Mouse (Mus musculus) testis, adult 2 months (tissue): ENCODE results near the gene Hhatl. TPM values are rescaled to one million over a fixed set of nuclear protein-coding genes. Genes with fewer than 3 reads are reported as not detected.
A peak's percentile ranks its signal among the peaks of the same experiment; 100 is the strongest.

Experiments
- H3K27ac ChIP-seq: fragments of 200-500 bp; 2 replicates; pipeline ENCODE4 v1.5.1; 2012; ENCODE audit warnings: low read depth, low read length; ENCODE audit not compliant: control insufficient read depth, insufficient read depth
- H3K27me3 ChIP-seq: fragments of 200-500 bp; 2 replicates; pipeline ENCODE4 v1.6.1; 2012; ENCODE audit warnings: mild to moderate bottlenecking, low read length, moderate library complexity; ENCODE audit not compliant: control insufficient read depth, insufficient read depth
- H3K36me3 ChIP-seq: fragments of 200-500 bp; 2 replicates; pipeline ENCODE4 v1.6.1; 2012; ENCODE audit warnings: mild to moderate bottlenecking, low read length; ENCODE audit not compliant: control insufficient read depth, insufficient read depth
- H3K4me1 ChIP-seq: fragments of 200-500 bp; 2 replicates; pipeline ENCODE4 v1.6.1; 2012; ENCODE audit warnings: low read length; ENCODE audit not compliant: control insufficient read depth, insufficient read depth
- H3K4me3 ChIP-seq: fragments of 200-500 bp; 2 replicates; pipeline ENCODE4 v1.5.1; 2012; ENCODE audit warnings: low read depth, mild to moderate bottlenecking, low read length, moderate library complexity, mixed read lengths; ENCODE audit not compliant: control insufficient read depth
- CTCF ChIP-seq: fragments of 200-500 bp; IDR thresholded peaks from 2 replicates; pipeline ENCODE4 v1.5.1; 2012; ENCODE audit warnings: low read depth, mild to moderate bottlenecking, inconsistent platforms, low read length, moderate library complexity; ENCODE audit not compliant: control insufficient read depth, insufficient read depth, insufficient replicate concordance
- POLR2A ChIP-seq: fragments of 200-500 bp; IDR thresholded peaks from 2 replicates; pipeline ENCODE4 v1.6.1; 2012; ENCODE audit warnings: low read depth, mild to moderate bottlenecking, inconsistent platforms, low read length, moderate library complexity; ENCODE audit not compliant: control insufficient read depth
- polyA plus RNA-seq: library from polyadenylated mRNA; depleted of rRNA; stranded (reverse); fragments of >200 nt; gene quantifications from 2 replicates; pipeline ENCODE4 v1.2.3, GENCODE M21; 2012

Gene Hhatl
- polyA plus RNA-seq, 1 experiment: 19.8 TPM

DNA sequence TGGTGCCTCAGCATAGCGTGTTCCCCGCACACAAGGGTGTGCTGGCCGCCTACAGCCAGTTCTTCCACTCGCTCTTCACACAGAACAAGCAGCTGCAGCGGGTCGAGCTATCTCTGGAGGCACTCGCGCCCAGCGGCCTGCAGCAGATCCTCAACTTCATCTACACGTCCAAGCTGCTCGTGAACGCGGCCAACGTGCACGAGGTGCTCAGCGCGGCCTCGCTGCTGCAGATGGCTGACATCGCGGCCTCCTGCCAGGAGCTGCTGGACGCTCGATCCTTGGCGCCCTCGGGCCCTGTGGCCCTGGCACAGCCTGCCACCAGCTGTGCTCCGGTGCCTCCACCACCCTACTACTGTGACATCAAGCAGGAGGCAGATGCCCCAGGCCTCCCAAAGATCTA, 29.5 kb downstream of the Hhatl start:
- no peak overlapping the region for H3K4me3 ChIP-seq
- TF ChIP-seq POLR2A (no peak), CTCF (no peak)
- no peaks in the 10 kb centered on the region for H3K27me3 ChIP-seq
- H3K4me1 ChIP-seq: peaks cover 25% of the 10 kb centered on the region
- H3K36me3 ChIP-seq: no peaks in the 10 kb centered on the region
- no peak overlapping the region for H3K27ac ChIP-seq

GRCm38 (mm10) chr9:121762248-121762647, 30.1 kb downstream of the Hhatl start:
- H3K27ac ChIP-seq: no peak overlapping the region
- H3K4me1 ChIP-seq: peaks cover 25% of the 10 kb centered on the region

DNA sequence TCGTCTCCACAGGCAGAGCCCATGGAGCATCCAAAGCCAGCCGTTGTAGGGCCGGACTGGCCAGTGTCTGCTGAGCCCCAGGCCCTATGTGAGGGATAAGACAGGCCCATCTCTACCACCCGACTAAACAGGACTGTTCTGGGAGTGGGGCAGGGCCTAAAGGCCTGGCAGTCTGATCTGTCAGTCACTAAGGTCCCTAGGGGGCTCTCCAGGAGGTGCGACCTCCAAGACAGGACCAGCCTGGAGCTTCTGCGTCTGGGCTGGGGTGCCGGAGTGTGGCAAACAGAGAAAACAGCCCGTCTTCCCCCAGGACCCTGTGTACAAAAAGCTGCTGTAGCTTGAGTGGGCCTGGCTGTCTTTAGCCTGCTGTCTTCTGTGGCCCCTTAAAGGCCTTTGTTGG, 30.5 kb downstream of the Hhatl start:
- Histone ChIP-seq H3K27me3 (no peaks in the 10 kb centered on the region), H3K27ac (no peak overlapping the region), H3K36me3 (no peaks in the 10 kb centered on the region), H3K4me3 (no peak overlapping the region), H3K4me1 (peaks cover 25% of the 10 kb centered on the region)
- TF ChIP-seq CTCF: no peak
- no peak for TF ChIP-seq POLR2A

More at GRCm38 (mm10) chr9:121762248-121762647, 30.1 kb downstream of the Hhatl start:
- TF ChIP-seq POLR2A: no peak
- no peaks in the 10 kb centered on the region for H3K36me3 ChIP-seq
- H3K27me3 ChIP-seq: no peaks in the 10 kb centered on the region
- H3K4me3 ChIP-seq: no peak overlapping the region

GRCm38 (mm10) chr9:121761091-121761665, 31.1 kb downstream of the Hhatl start:
- Histone ChIP-seq H3K4me1 (peaks cover 25% of the 10 kb centered on the region), H3K36me3 (no peaks in the 10 kb centered on the region), H3K4me3 (no peak overlapping the region), H3K27me3 (no peaks in the 10 kb centered on the region), H3K27ac (no peak overlapping the region)
- no peak for TF ChIP-seq CTCF
- TF ChIP-seq POLR2A: no peak

GRCm38 (mm10) chr9:121760271-121761090, 31.8 kb downstream of the Hhatl start:
- TF ChIP-seq POLR2A (no peak), CTCF (no peak)
- H3K36me3 ChIP-seq: no peaks in the 10 kb centered on the region
- no peak overlapping the region for H3K27ac ChIP-seq
- H3K4me1 ChIP-seq: peaks cover 25% of the 10 kb centered on the region
- H3K27me3 ChIP-seq: no peaks in the 10 kb centered on the region
- H3K4me3 ChIP-seq: peak overlapping the region; percentile 88

GRCm38 (mm10) chr9:121759091-121760081, 32.9 kb downstream of the Hhatl start, which contains the start of gene Zfp651:
Gene Zfp651 (plus strand): TSS chr9:121759330.
- Histone ChIP-seq H3K36me3 (no peaks in the 10 kb centered on the region; the same call in 1 of the 2 replicates), H3K4me1 (peaks cover 25% of the 10 kb centered on the region), H3K4me3 (peak within 1 kb of the TSS; percentile 88), H3K27ac (peak within 1 kb of the TSS; percentile 59), H3K27me3 (no peaks in the 10 kb centered on the region)
- no peak for TF ChIP-seq POLR2A
- no peak for TF ChIP-seq CTCF
